Mouse (Mus musculus): ENCODE results near the gene Prkg1.

GRCm38 (mm10) chr19:31743241-31744045, 21.4 kb downstream of the Prkg1 start:
- TF ChIP-seq ZNF384 (IDR thresholded peaks at IDR 0.05; ENCODE audit: low read depth, low read length) (no peak), ZC3H11A (IDR thresholded peaks at IDR 0.05; ENCODE audit: borderline replicate concordance, low read depth, low read length) (no peak), CHD2 (IDR thresholded peaks at IDR 0.05; ENCODE audit: low read depth, low read length) (no peak), HCFC1 (IDR thresholded peaks at IDR 0.05; ENCODE audit: borderline replicate concordance, insufficient read depth, low read length) (no peak), MAFK (IDR thresholded peaks at IDR 0.05; ENCODE audit: insufficient read depth, low read depth, low read length) (no peak)

Data from ES-E14 (cell line).